Mouse (Mus musculus) layer of hippocampus, adult 8-10 months (tissue): ENCODE results near the gene Tmprss11e. TPM values are rescaled to one million over a fixed set of nuclear protein-coding genes. Genes with fewer than 3 reads are reported as not detected.

ENCODE experiments used
- DNase-seq, 2 experiments: peaks; one replicate each; pipeline ENCODE4 v3.0.0; 2022; ENCODE audit warnings: low spot score in 2 of 2
- total RNA-seq, 4 experiments: library from RNA; stranded (reverse); gene quantifications; 2 replicates each; pipeline ENCODE4 v1.2.4; 2022

Tmprss11e gene
- total RNA-seq = not detected

- DNase-seq = no peak
Measured at GRCm38 (mm10) chr5:86745715-86746114, at the start of gene Tmprss11e. TSS of gene Tmprss11e (minus strand) at chr5:86745815.

GRCm38 (mm10) chr5:86792807-86793206 is 47.2 kb upstream of the Tmprss11e start:
- no peak for DNase-seq

DNA sequence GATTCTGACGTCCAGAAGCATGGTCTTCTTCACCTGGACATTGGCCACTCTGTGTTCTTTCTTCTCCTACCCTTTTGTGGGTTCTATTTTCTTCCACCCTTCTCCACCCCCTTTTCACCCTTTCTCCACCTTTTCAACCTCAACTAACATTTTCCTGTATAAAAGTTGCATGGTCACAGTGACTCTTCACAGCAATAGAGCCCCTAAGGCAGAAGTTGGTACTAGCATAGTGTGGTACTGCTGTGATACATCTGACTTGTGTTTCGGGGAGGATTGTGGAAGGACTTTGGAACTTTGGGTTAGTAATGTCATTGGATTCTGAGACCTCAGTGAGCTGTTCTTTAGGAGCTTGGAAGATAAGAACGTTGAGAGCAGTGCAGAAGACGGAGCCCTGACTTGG is 46.6 kb upstream of the Tmprss11e start:
- DNase-seq = no peak

GRCm38 (mm10) chr5:86789954-86790353 is 44.3 kb upstream of the Tmprss11e start:
- no peak for DNase-seq

DNA sequence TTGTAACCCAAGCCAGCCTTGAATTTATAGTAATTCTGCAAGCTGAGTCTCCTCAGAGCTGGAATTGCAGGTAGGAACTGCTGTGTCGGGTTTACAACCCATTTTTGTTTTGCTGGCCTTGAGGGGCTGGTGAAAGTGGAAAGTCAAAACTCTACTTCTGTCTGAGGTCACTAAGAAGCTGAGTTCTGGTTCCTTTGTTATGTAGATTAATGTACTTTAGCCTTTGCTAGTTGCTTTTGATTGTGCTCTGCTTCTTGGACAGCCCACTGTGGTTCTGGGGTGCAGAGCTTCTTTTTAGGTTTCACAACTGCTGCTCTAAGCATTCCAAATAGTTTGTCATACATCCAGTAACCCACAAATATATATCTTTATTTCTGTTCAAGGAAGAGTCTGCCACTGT is 41.2 kb upstream of the Tmprss11e start:
- no peak for DNase-seq

GRCm38 (mm10) chr5:86784205-86784604 is 38.6 kb upstream of the Tmprss11e start:
- DNase-seq = no peak

- DNase-seq = no peak
Measured at GRCm38 (mm10) chr5:86783059-86783458, 37.4 kb upstream of the Tmprss11e start.

DNA sequence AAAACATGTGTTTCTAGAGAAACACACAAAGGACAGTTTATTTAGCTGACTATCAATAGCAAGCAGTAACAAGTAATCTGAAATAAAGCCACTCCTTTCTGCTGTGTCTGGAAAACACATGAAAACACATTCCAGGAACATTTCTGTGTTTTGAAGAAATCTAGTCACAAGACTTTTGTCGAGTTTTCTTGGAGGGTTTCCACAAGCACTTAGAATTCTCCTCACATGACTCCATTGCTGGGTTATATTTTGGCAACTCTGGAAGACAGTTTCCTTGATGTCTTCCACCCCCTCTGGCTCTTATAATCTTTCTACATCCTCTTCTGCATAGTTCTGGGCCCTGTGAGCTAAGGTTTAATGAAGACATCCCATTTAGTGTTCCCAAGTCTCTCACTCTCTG is 32.9 kb upstream of the Tmprss11e start:
- no peak for DNase-seq

GRCm38 (mm10) chr5:86776941-86777340 is 31.3 kb upstream of the Tmprss11e start:
- DNase-seq = no peak

DNA sequence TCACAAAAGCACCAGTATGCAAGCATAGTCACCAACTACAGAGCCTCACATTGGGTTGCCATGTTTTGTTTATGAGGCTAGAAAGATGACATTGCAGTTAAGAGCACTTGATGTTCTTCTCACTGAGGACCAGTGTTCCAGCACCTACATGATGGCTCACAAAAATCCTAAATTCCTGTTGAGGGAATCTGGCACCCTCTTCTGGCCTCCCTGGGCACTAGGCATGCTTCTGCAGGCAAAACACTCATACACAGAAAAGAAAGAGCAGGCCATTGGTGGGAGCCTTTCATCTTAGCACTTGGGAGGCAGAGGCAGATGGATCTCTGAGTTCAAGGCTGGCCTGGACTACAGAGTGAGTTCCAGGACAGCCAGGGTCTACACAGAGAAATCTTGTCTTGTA is 25.4 kb upstream of the Tmprss11e start:
- no peak for DNase-seq

GRCm38 (mm10) chr5:86769015-86769658 is 23.5 kb upstream of the Tmprss11e start:
- no peak for DNase-seq

DNA sequence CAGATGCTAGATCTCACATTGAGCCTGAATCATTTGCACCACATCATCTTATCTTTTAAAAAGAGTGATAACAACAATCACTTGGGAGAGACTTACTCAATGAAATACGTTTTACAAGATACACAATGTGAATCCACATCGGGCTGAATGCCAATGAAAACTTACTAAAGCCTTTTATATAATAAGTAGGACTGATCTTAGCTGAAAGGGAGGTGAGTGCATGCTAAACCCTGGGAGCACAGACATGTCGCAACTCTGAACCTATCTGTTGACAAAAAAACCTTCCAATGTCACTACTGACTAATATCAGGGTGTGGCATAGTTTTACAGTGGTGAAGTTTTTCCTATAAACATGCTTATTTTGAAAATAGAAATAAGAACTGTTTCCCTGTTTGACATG is 2.8 kb downstream of the Tmprss11e start:
- no peak for DNase-seq

GRCm38 (mm10) chr5:86741146-86741545 is 4.5 kb downstream of the Tmprss11e start:
- DNase-seq = no peak

- DNase-seq = no peak
Measured at GRCm38 (mm10) chr5:86735808-86736207, 9.8 kb downstream of the Tmprss11e start.

DNA sequence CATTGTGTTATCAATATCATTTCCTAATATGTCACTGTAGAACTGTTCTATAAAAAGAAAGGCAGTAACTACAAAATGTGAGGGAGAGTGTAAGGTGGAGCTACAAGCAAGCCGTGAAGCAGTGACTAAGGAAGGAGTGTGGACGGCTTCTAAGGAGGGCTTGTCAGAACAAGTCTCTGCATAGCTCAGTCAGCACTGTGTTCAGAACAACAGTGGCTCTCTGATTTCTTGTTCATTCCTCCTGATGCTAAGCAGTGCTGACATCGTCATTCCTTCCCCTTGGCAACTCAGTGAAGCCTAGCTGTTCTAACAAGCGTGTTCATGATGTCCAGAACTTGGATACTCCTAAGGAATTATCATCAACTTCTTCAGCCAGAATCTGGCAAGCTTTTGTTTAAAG is 15.0 kb downstream of the Tmprss11e start:
- no peak for DNase-seq

- DNase-seq = no peak
Measured at GRCm38 (mm10) chr5:86728574-86728973, 17.0 kb downstream of the Tmprss11e start.

DNA sequence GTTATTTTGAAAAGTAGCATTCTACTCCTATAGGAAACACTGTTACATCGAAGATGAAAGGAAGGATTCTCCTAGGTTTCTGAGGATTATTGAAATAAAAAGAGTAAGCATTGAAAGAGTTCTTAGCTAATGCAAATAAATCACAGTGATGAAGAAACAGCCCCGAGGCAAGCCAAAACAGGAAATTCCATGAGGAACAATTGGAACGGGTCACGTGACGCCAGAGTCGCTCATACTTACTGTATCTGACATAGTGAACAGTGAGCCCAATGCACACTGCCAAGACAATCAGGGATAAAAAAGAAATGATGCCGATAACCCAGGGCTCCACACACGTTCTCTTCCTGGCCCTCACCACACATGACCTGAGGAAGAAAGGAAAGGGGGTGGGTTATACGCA is 18.6 kb downstream of the Tmprss11e start:
- no peak for DNase-seq

GRCm38 (mm10) chr5:86725021-86725420 is 20.6 kb downstream of the Tmprss11e start:
- no peak for DNase-seq

- DNase-seq = no peak
Measured at GRCm38 (mm10) chr5:86722820-86723460, 22.7 kb downstream of the Tmprss11e start.

- no peak for DNase-seq
Measured at GRCm38 (mm10) chr5:86714967-86715366, 30.6 kb downstream of the Tmprss11e start.

GRCm38 (mm10) chr5:86704923-86705322 is 40.7 kb downstream of the Tmprss11e start:
- DNase-seq = no peak

GRCm38 (mm10) chr5:86684667-86685066 is 60.9 kb downstream of the Tmprss11e start:
- peak; percentile 24 to 67 for DNase-seq

- no peak for DNase-seq
Measured at GRCm38 (mm10) chr5:86676262-86676661, 69.4 kb downstream of the Tmprss11e start, which contains the start of gene Tmprss11b. TSS of gene Tmprss11b (minus strand) at chr5:86676362.
